Mouse (Mus musculus): ENCODE data around the gene Adam12. TPM values are rescaled to one million over a fixed set of nuclear protein-coding genes. Genes with fewer than 3 reads are reported as not detected.

The Adam12 gene
- polyA plus RNA-seq, 1 experiment from 2014 or later = 3.4 TPM

DNA sequence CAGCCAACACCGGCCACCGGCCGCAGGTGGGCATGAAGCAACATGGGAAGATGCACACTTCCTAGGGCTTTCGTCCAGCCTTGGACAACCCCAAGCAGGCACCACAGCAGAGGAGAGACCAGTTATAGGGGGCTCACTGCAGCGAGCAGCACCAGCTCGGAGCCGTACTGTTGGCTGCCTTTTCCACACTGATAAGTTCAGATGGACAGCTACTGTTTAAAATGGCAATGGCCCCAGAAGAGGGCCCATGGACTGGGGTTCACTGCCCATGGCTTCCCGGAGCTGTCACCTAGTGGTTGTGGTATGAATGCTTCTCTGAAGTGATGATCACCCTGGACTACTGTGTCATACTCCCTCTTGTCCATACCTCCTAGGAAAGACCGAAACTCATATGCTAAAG lies 141.7 kb downstream of the Adam12 start:
- no peak for DNase-seq
- Histone ChIP-seq H3K36me3 (ENCODE audit: control insufficient read depth, insufficient read depth, low read length) (no peaks in the 10 kb centered on the region), H3K9ac (replicated peaks; ENCODE audit: low read length) (no peak overlapping the region), H3K27ac (replicated peaks; ENCODE audit: low read depth, low read length) (no peak overlapping the region), H3K4me1 (ENCODE audit: control insufficient read depth, insufficient read depth, low read length) (no peaks in the 10 kb centered on the region), H3K4me3 (replicated peaks; ENCODE audit: low read depth, low read length) (no peak overlapping the region), H3K27me3 (ENCODE audit: control insufficient read depth, insufficient read depth, low read length) (no peaks in the 10 kb centered on the region), H3K9me3 (ENCODE audit: control insufficient read depth, low read length) (no peaks in the 10 kb centered on the region), H3K4me2 (ENCODE audit: low read length) (no peak overlapping the region)
- no peak for ATAC-seq (ENCODE audit: low FRiP score, low TSS enrichment)
- 95% methylated on average over 9 of the region's 9 CpGs for WGBS

DNA sequence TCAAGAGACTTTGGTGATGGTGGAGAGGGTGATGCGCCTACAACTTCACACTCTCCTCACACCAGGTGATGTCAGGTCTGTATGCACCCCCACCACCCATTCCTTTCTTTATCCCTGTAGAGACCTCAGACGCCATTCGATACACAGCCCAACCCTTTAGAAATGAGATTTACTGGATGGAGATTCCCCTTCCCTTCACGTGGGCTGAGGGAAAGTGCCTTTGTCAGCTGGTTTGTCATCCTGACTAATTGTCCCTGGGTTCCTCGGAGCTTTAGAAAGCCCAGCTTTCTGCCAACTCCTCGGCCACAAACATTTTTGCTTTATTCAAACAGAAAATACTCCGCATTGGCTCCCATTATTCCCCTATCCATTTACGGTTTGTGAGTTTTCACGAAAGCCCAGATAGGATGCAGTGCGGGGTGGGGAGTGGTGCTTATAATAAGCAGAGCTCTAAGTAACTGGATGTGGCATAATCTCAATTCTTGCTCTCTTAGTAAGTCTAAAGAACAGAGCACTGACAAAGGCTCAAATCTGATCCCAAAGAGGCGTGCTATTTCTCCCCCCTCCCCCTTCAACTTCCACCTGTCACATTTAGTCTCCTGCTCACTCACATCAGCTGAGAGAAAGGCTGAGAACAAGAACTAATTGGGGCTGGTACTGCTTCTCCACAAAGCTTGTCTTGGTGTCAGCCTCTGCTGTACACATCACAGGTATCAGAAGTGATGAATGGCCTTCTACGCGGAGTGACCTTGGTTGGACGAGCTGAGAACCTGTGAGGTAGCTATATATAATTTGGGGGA lies 143.2 kb downstream of the Adam12 start:
- Histone ChIP-seq H3K36me3 (ENCODE audit: control insufficient read depth, insufficient read depth, low read length) (no peaks in the 10 kb centered on the region), H3K27ac (replicated peaks; ENCODE audit: low read depth, low read length) (no peak overlapping the region), H3K27me3 (ENCODE audit: control insufficient read depth, insufficient read depth, low read length) (no peaks in the 10 kb centered on the region), H3K4me2 (ENCODE audit: low read length) (no peak overlapping the region), H3K4me1 (ENCODE audit: control insufficient read depth, insufficient read depth, low read length) (no peaks in the 10 kb centered on the region), H3K9me3 (ENCODE audit: control insufficient read depth, low read length) (no peaks in the 10 kb centered on the region), H3K9ac (replicated peaks; ENCODE audit: low read length) (no peak overlapping the region), H3K4me3 (replicated peaks; ENCODE audit: low read depth, low read length) (no peak overlapping the region)
- ATAC-seq (ENCODE audit: low FRiP score, low TSS enrichment) (no peak), DNase-seq (no peak)
- WGBS = 78% methylated on average over 14 of the region's 14 CpGs

DNA sequence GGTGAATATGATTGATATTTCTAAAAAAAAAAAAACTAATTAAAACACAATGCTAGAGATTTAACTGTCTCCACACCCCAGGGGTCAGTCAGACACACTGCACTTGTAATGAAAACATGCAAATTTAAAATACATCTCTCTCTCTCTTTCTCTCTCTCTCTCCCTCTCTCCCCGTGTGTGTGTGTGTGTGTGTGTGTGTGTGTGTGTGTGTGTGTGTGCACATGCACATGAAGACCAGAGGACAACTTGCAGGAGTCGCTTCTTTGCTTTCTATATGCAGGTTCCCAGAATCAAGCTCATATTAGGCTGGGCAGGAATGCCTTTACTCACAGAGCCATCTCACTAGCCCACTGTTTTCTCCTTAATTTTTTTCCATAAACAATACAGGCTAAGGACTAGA lies 146.6 kb downstream of the Adam12 start:
- H3K27ac ChIP-seq (replicated peaks; ENCODE audit: low read depth, low read length) = no peak overlapping the region
- no peak overlapping the region for H3K9ac ChIP-seq (replicated peaks; ENCODE audit: low read length)
- 74% methylated on average over 2 of the region's 2 CpGs for WGBS
- no peaks in the 10 kb centered on the region for H3K4me1 ChIP-seq (ENCODE audit: control insufficient read depth, insufficient read depth, low read length)
- no peak overlapping the region for H3K4me3 ChIP-seq (replicated peaks; ENCODE audit: low read depth, low read length)
- no peak for DNase-seq
- ATAC-seq (ENCODE audit: low FRiP score, low TSS enrichment) = no peak
- no peaks in the 10 kb centered on the region for H3K27me3 ChIP-seq (ENCODE audit: control insufficient read depth, insufficient read depth, low read length)
- H3K4me2 ChIP-seq (ENCODE audit: low read length) = no peak overlapping the region
- H3K36me3 ChIP-seq (ENCODE audit: control insufficient read depth, insufficient read depth, low read length) = no peaks in the 10 kb centered on the region
- no peaks in the 10 kb centered on the region for H3K9me3 ChIP-seq (ENCODE audit: control insufficient read depth, low read length)

DNA sequence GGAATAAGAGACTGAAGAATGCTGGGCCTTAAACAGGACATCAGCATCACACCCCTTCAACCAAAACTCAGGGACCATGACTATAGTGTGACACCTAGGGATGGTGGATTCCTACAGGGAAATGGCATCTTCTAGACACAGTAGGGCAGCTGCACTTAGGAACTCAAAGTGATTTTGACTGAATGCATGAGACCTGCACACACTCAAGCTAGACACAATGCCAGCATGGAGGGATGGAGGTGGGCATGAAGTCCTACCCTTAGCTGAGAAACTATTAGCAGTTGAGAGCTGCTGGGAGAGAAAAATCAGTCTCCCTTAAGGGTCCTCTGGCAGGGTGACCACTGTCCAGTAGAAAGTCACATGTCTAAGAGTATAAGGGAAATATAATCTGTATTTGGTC lies 147.0 kb downstream of the Adam12 start:
- Histone ChIP-seq H3K27ac (replicated peaks; ENCODE audit: low read depth, low read length) (no peak overlapping the region), H3K27me3 (ENCODE audit: control insufficient read depth, insufficient read depth, low read length) (no peaks in the 10 kb centered on the region), H3K4me2 (ENCODE audit: low read length) (no peak overlapping the region), H3K36me3 (ENCODE audit: control insufficient read depth, insufficient read depth, low read length) (no peaks in the 10 kb centered on the region), H3K9ac (replicated peaks; ENCODE audit: low read length) (no peak overlapping the region), H3K4me1 (ENCODE audit: control insufficient read depth, insufficient read depth, low read length) (no peaks in the 10 kb centered on the region), H3K9me3 (ENCODE audit: control insufficient read depth, low read length) (no peaks in the 10 kb centered on the region), H3K4me3 (replicated peaks; ENCODE audit: low read depth, low read length) (no peak overlapping the region)
- no peak for DNase-seq
- ATAC-seq (ENCODE audit: low FRiP score, low TSS enrichment) = no peak

DNA sequence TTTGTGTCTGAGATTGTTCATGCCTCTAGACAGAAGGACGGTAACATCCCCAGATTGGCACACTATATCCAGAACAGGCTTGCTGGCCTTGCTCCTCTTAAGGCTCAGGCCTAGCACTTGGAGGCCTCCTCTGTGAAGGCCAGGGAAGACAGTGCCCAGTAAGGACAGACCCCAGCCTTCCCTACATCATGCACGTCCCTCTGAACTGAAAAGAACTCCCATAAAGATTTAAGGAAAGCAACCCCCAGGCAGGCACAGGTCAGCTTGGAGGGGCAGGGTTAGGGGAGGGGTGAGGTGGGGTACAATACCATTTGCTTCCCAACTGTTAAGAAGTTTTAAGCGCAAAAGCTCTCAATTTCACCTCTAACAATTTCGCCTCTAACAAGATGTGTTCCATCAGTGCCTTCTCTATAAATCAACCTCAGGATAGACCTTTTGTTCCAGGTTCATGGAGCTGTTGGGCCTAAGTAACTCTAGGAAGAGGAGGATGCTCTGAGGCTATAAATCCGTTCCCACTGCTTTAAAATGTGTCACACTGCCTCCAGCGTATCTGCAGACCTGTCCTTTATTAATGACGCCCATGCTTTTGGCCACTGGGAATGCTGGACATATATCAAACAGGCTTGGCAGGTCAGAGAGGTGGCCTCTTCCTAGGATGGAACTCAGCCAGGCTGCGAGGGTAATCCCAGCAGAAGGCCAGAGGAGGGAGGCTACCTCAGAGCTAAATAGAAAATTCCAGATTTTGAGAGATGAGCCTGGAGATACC lies 150.5 kb downstream of the Adam12 start:
- 86% methylated on average over 8 of the region's 8 CpGs for WGBS
- ATAC-seq (ENCODE audit: low FRiP score, low TSS enrichment) = no peak

DNA sequence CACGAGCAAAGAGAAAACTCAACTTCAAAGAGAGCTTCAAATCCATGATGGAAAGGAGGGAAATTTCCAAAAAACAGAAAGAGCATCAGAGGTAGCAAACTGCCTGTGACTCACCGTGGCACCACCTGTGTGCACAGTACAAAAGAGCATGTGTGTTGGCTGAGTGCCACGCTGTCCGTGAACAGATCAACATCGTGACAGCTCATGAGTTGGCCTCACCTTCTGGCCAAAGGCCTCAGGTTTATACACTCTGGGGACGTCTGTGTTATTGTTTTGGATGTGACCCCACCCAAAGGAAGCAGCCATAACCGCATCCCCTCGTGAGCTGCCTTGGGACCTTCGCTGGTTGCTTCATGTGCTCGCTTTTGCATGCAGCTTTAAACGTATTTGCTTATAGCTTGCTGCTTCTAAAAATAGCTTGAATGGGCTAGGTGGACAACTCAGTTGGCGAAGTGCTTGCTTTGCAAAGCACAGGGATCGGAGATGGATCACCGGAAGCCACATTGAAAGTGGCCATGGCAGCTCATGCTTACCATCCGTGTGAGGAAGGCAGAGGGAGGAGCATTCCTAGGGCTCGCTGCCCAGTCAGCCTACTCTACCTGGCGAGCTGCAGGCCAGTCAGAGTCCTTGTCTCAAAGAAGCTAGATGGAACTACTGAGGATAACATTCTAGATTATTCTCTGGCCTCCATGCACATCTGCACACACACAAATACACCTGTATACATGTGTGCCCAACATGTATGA lies 151.8 kb downstream of the Adam12 start:
- Histone ChIP-seq H3K9ac (replicated peaks; ENCODE audit: low read length) (no peak overlapping the region), H3K4me1 (ENCODE audit: control insufficient read depth, insufficient read depth, low read length) (no peaks in the 10 kb centered on the region), H3K4me2 (ENCODE audit: low read length) (no peak overlapping the region), H3K9me3 (ENCODE audit: control insufficient read depth, low read length) (no peaks in the 10 kb centered on the region), H3K4me3 (replicated peaks; ENCODE audit: low read depth, low read length) (no peak overlapping the region), H3K27me3 (ENCODE audit: control insufficient read depth, insufficient read depth, low read length) (no peaks in the 10 kb centered on the region), H3K36me3 (ENCODE audit: control insufficient read depth, insufficient read depth, low read length) (no peaks in the 10 kb centered on the region), H3K27ac (replicated peaks; ENCODE audit: low read depth, low read length) (no peak overlapping the region)
- WGBS = 82% methylated on average over 17 of the region's 17 CpGs
- no peak for ATAC-seq (ENCODE audit: low FRiP score, low TSS enrichment)
- no peak for DNase-seq

More for the DNA sequence above, 150.5 kb downstream of the Adam12 start:
- no peaks in the 10 kb centered on the region for H3K27me3 ChIP-seq (ENCODE audit: control insufficient read depth, insufficient read depth, low read length)
- no peak for DNase-seq
- no peaks in the 10 kb centered on the region for H3K4me1 ChIP-seq (ENCODE audit: control insufficient read depth, insufficient read depth, low read length)
- no peak overlapping the region for H3K27ac ChIP-seq (replicated peaks; ENCODE audit: low read depth, low read length)
- H3K9me3 ChIP-seq (ENCODE audit: control insufficient read depth, low read length) = no peaks in the 10 kb centered on the region
- no peak overlapping the region for H3K4me2 ChIP-seq (ENCODE audit: low read length)
- H3K36me3 ChIP-seq (ENCODE audit: control insufficient read depth, insufficient read depth, low read length) = no peaks in the 10 kb centered on the region
- no peak overlapping the region for H3K4me3 ChIP-seq (replicated peaks; ENCODE audit: low read depth, low read length)
- H3K9ac ChIP-seq (replicated peaks; ENCODE audit: low read length) = no peak overlapping the region

DNA sequence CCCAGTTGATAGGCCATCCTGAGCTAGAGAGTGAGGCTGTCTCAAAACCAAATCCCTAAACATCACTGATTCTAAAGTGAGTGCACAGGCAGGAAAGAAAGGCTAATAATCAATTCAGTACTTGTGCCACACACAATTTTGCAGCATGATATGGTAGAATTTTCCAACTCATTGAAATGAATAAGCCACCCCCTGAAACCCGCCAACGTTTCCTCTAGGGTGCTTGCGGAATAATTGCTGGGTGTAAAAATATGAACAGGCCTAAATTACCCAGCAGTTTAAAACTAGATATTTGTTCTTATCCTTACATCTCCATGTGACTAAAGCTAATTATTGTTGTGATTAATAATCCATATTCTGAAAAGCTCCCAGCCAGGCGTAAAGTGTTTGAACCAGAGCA lies 154.3 kb downstream of the Adam12 start:
- 93% methylated on average over 4 of the region's 4 CpGs for WGBS
- Histone ChIP-seq H3K4me3 (replicated peaks; ENCODE audit: low read depth, low read length) (no peak overlapping the region), H3K4me2 (ENCODE audit: low read length) (no peak overlapping the region), H3K9me3 (ENCODE audit: control insufficient read depth, low read length) (no peaks in the 10 kb centered on the region), H3K27ac (replicated peaks; ENCODE audit: low read depth, low read length) (no peak overlapping the region), H3K4me1 (ENCODE audit: control insufficient read depth, insufficient read depth, low read length) (no peaks in the 10 kb centered on the region), H3K36me3 (ENCODE audit: control insufficient read depth, insufficient read depth, low read length) (no peaks in the 10 kb centered on the region), H3K27me3 (ENCODE audit: control insufficient read depth, insufficient read depth, low read length) (no peaks in the 10 kb centered on the region), H3K9ac (replicated peaks; ENCODE audit: low read length) (no peak overlapping the region)
- ATAC-seq (ENCODE audit: low FRiP score, low TSS enrichment) (no peak), DNase-seq (no peak)

DNA sequence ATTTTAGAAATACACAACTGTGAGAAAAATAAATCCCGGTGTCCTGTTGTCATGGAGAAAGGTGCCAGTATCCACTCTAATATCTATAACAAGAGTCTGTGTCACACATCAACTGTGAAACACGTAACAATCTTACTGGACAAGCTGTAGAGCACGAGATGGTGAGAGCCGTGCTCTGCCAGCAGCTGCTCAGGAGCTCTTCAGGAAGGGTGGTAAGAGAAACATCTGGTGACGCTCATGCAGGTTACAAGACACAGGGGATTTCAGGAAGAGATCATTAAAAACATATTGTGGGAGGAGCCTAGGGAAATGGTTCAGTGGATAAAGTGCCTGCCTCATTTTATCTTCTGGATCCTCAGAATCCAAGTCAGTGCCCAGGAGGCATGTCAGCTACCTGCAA lies 158.9 kb downstream of the Adam12 start:
- Histone ChIP-seq H3K4me3 (replicated peaks; ENCODE audit: low read depth, low read length) (no peak overlapping the region), H3K9ac (replicated peaks; ENCODE audit: low read length) (no peak overlapping the region), H3K9me3 (ENCODE audit: control insufficient read depth, low read length) (no peaks in the 10 kb centered on the region), H3K4me1 (ENCODE audit: control insufficient read depth, insufficient read depth, low read length) (no peaks in the 10 kb centered on the region), H3K27ac (replicated peaks; ENCODE audit: low read depth, low read length) (no peak overlapping the region), H3K4me2 (ENCODE audit: low read length) (no peak overlapping the region), H3K27me3 (ENCODE audit: control insufficient read depth, insufficient read depth, low read length) (no peaks in the 10 kb centered on the region), H3K36me3 (ENCODE audit: control insufficient read depth, insufficient read depth, low read length) (no peaks in the 10 kb centered on the region)
- 93% methylated on average over 5 of the region's 5 CpGs for WGBS
- no peak for DNase-seq
- no peak for ATAC-seq (ENCODE audit: low FRiP score, low TSS enrichment)

All from midbrain, embryonic 14.5 days (tissue).